Mouse (Mus musculus) kidney, postnatal 4 days (tissue): ENCODE measurements around the gene Ptpn18.
"Not testable (repeated sequence)": the region's sequence is repeated elsewhere in the genome, so short reads cannot be mapped to it uniquely, and the experiment has no call there.

ENCODE experiments used
- DNase-seq, 2 experiments: peaks; one replicate each; pipeline ENCODE4 v3.0.0; 2021; ENCODE audit warnings: mixed read lengths in 2 of 2

The Ptpn18 gene

DNA sequence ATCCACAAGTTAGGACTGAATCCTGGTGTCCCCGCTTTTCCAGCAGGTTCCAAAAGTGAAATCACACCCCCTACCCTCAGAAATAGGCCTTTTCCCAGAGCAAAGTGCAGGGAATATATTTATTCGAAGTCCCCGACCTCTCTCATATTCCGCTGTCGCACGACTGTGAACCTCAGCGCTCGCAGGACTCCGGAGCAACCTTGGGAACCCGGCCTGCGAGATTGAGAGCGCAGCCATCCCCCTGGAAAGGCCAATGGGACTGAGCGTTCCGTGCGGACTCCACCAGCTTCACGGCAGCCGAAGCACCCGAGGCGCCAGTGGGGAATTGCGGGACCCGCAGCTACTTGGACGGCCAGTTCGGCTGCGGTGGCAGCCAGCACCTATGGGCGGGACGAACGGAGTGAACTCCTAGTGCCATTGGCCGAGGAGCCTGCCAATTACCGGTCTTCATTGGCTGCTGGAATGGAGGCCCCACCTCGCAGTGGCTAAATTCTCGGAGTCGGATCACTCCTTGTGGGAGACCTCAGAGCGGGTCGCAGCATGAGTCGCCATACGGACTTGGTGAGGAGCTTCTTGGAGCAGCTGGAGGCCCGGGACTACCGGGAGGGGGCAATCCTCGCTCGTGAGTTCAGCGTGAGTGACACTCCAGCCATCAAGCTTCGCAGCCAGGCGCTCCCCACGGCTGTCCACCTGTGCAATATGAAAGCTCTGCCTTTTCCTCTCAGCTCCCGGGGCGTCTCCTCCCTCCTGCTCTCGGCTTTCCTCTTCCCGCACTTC lies at the start of gene Ptpn18:
Gene Ptpn18 (plus strand): TSS at position 479 of the 777 bp plus-strand sequence.
- peak; percentile 95 for DNase-seq

DNA sequence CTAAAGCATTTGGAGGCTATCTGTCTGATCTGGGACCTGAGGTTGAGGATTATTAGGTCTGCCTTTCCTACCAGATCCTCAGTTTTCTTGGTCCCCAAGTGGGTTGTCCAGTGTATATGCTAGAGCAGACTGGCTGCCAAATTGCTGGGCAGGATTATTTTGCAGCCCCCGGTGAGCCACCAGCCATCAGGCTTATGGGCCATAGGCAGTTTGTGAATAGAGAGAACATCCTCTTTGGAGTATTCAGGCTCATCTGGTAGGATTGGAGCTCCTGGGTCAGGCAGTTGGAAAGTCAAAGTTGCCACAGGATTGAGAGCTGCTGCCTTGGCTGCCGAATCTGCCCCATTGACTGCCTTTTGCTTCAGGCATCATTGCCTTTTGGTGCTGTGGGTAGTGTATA lies 31.1 kb upstream of the Ptpn18 start:
- no peak for DNase-seq

- no peak for DNase-seq
Observed at GRCm38 (mm10) chr1:34429281-34429680, 30.3 kb upstream of the Ptpn18 start.

GRCm38 (mm10) chr1:34430981-34431380 lies 28.6 kb upstream of the Ptpn18 start:
- DNase-seq: no peak

DNA sequence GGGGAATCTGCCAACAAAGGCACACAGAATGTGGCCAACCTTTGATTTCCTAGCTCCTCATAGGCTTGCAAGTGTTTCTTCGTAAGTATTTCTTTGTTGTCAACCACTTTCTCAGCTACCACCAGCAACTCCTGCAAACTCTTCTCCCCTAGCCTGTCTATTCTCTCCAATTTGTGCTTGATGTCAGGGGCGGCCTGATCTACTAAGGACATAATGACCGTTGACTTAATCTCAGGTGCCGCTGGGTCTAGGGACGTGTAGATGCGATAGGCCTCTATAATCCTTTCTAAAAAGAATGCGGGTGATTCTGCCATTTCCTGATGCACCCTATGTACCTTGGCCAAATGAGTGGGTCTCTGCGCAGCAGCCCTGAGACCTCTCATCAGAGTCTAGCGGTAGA lies 28.1 kb upstream of the Ptpn18 start:
- DNase-seq: no peak

DNA sequence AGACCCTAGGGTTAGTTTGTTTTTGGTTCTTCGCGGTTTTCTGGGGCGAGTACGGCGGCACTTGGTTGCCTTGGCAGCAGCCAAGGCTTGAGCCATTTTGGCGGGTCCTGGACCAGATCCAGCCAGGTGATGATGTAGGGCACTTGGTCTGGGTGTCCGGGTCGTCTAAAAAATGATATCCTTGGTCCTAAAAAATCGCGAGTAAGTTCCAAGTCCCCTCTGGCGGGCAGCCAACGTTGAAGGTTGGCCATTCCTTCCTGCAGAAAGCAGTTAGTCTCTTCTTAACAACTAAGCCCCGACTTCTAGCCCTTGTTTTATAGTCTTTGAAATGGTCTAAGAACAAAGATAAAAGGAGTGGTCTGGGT lies 27.2 kb upstream of the Ptpn18 start:
- DNase-seq: peak; percentile 62 to 71

GRCm38 (mm10) chr1:34432776-34433481 lies 26.6 kb upstream of the Ptpn18 start:
- peak; percentile 56 to 70 for DNase-seq

- DNase-seq: peak; percentile 36 to 56
Observed at GRCm38 (mm10) chr1:34433891-34434521, 25.6 kb upstream of the Ptpn18 start.

GRCm38 (mm10) chr1:34434660-34435160 lies 24.9 kb upstream of the Ptpn18 start:
- peak; percentile 91 to 92 for DNase-seq

GRCm38 (mm10) chr1:34435371-34436120 lies 24.0 kb upstream of the Ptpn18 start:
- no peak for DNase-seq

DNA sequence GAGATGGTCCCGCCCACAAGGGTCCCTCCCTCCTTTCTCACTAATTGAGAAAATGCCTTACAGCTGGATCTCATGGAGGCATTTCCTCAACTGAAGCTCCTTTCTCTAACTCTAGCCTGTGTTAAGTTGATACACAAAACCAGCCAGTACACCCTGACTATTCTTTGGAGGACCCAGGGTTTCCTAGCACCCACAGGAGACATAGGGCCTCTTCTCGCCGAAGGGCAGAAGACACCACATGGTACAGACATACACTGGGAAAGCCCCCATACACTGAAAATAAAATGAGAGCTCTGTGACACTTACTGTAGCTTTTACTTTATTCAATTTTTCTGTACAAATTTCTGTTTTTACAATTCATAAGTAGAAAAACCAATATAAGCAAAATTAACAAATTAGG lies 23.2 kb upstream of the Ptpn18 start:
- no peak for DNase-seq

DNA sequence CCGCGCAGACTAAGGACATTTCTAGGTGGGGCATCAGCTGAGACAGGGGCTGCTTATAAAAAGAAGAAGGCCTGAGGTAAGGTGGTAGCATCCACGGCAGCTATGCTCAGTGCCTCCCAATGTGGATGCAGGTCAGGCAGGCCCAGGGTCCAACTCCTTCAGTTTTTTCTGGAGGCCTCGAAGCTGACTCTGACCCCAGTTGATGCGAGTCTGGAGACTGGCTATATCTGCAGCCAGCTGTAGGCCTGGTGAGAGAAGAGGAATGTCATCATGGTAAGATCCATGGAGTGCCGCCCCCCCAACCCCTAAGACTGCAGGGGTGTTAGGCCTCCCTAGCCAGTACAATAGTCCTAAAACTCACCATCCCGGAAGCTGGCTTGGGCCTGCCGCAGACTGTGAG lies 22.2 kb upstream of the Ptpn18 start:
- not testable (repeated sequence) for DNase-seq

GRCm38 (mm10) chr1:34438381-34439051 lies 21.0 kb upstream of the Ptpn18 start:
- DNase-seq: no peak

DNA sequence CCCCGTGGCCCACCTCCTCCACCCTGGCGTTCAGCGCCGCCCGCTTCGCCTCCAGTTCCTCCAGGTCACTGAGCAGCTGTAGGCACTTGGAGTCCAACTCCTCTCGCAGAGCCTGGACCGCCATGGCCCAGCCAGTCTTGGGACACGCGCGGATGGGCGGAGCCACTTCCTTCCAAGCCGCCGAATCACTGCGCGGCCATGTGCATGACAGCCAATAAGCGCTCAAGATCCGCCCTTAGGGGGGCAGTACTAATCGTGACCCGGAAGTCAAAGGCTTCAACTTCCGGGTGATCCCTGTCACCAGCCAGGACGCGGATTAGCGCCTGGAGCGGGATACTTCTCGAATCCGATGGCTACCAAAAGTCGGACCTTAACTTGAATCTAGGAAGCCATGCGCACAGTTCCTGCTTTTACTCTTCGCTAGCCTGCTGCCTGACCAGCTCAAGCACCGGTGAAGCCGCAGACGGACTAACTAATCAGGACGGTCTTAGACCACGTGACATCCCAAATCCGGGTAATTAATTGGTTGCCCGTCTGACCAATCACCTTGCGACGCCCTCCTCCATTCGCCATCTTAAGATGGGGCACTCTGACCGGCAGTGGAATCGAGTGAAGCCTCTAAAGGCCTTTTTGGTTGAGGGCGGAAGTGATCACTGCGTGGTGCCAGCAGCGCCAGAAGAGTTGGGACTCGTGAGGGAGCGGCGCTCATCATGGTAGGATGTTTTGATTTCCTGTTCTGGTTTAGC lies 20.2 kb upstream of the Ptpn18 start, which contains the start of the genes Ccdc115 and Imp4:
Gene Ccdc115 (minus strand): TSS at position 458 of the 746 bp plus-strand sequence.
Gene Imp4 (plus strand): TSS at position 637 of the 746 bp plus-strand sequence.
- DNase-seq: peak; percentile 95 to 98

GRCm38 (mm10) chr1:34439961-34440630 lies 19.5 kb upstream of the Ptpn18 start:
- peak in 1 of 2 experiments; percentile 11 for DNase-seq

DNA sequence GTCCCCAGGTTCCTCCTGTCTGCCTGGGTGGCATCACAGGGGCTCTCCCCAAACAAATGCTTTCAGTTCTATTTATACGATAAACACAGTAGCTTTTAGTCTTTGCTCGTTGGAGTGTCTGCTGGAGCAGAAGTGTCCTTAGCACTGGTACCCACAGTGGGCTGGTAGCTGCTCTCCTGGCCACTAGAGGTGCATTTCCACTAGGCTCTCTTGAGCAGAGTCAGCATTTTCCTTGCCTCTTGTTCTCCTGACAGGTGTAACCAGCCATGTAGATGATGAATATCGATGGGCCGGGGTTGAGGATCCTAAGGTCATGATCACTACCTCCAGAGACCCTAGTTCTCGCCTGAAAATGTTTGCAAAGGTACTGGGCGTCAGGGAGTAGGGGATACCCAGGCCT lies 16.4 kb upstream of the Ptpn18 start:
- no peak for DNase-seq

DNA sequence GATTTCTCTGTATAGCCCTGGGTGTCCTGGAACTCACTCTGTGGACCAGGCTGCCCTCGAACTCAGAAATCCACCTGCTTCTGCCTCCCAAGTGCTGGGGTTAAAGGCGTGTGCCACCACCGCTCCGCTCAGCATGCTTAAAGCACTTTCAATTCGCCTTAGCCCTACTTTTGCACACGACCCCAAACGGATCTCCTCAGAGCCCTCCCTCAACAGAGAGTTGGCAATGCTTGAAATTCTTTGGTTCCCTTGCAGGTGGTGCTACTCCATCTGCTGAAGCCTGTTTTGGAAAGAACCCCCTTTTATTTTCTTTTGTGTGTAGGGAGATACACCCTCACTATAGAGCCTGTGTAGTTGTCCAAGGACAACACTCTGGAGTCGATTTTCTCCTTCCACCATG lies 1.1 kb upstream of the Ptpn18 start:
- DNase-seq: no peak

DNA sequence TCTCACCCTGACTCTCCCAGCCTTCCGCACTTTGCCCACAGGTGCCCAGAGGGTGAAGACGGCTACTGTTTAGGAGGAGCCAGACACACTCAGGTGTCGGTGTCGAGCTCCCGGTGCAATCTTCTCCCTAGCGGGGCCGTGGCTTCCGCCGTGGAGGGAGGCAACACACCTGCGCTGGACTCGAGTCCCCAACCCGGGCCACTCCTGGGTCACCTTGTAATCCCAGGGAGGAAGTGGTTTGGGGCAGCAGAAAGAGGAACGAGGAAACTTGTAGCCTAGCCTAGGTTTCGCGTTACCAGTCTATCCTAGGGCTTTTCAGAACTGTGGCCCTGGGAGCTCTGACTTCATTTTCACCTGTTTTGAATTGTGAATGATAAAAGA lies 489 bp downstream of the Ptpn18 start:
- DNase-seq: peak in 1 of 2 experiments; percentile 50

- peak; percentile 82 to 86 for DNase-seq
Observed at GRCm38 (mm10) chr1:34462766-34463165, 3.2 kb downstream of the Ptpn18 start.

DNA sequence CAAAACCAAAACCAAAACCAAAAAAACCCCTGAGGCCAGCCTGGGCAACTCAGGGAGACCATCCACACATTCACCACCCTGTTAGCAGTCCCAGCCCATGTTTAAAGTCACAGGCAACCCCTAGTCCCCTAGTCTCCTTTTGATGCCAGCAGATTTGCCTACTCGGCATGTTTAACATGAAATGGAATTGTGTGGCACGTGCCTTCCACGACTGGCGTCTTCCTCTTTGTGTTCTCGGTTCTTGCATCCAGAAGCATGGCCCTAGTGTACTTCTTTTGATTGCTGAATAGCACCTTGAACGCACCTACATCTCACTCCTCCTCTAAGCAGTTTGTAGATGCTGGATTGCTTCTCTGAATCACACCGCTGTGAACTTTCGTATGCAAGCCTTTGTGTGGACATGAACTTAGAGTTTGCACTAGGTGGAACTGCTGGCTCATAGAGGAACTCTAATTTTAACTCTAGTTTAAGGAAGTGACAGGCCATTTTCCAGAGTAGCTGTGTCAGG lies 4.8 kb downstream of the Ptpn18 start:
- no peak for DNase-seq
